Mouse (Mus musculus): ENCODE measurements around the gene Lgals3. TPM values are rescaled to one million over a fixed set of nuclear protein-coding genes. Genes with fewer than 3 reads are reported as not detected.
"Not testable (repeated sequence)": the region's sequence is repeated elsewhere in the genome, so short reads cannot be mapped to it uniquely, and the experiment has no call there.

The Lgals3 gene
- total RNA-seq (2021): 1 to 10 TPM; 6.2 to 6.9 TPM
- long read RNA-seq, experiment 1, transcript Lgals3-204 (6 exons, 1,298 nt): major isoform, 21 of 38 reads
- long read RNA-seq, experiment 1, transcript Lgals3-201 (6 exons, 1,419 nt): minor isoform, 13 of 38 reads
- long read RNA-seq, experiment 1, partial matches to known transcripts: 4 of 38 reads
- long read RNA-seq, experiment 1, other reads (novel, unspliced or antisense): 0 of 38 reads
- long read RNA-seq, experiment 2, transcript Lgals3-204 (6 exons, 1,298 nt): major isoform, 5 of 10 reads
- long read RNA-seq, experiment 2, partial matches to known transcripts: 1 of 10 reads
- long read RNA-seq, experiment 2, other reads (novel, unspliced or antisense): 0 of 10 reads

DNA sequence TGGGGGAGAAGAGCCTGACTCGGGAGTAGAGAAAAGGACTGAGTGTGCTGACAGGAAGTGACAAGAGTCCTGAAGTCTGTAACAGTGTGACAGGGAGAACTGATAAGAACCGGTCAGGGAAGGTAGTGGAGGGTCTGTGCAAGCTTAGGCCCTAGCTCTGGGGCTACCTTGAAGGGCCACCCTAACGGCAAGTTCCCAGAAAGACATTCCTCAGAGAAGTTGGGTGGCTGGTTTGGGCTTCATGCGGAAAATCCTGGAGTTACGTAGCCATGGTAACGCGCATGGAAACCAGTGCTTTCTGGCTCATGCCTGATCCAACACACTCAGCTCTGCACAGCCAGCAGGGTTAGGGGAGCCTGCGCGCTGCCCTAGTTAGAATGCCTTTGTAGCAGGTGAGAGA, at the start of gene Lgals3:
Gene Lgals3, plus strand, starts transcription at position 291 of the 400 bp plus-strand sequence.
- peak in 1 of 2 experiments; percentile 28 for DNase-seq (ENCODE audit: low spot score in 2 of 2)

DNA sequence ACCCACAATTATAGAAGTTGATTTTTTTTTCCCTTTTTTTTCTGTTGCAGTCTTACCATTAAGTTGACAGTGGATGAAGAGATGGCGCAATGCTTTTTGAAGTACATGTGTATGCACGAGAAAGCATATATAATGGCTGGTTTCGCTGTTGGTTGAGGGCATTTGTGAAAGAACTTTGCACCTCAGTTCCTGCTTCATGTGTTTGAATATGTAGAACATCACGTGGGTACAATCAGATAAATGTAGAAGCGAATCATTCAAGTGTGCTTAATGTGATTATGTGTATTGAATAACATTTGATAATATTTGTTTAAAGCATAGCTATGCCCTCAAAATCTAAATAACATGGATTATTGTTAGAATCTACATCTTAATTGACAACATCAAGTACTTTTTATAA, 48.2 kb upstream of the Lgals3 start:
- no peak for DNase-seq (ENCODE audit: low spot score in 2 of 2)

DNA sequence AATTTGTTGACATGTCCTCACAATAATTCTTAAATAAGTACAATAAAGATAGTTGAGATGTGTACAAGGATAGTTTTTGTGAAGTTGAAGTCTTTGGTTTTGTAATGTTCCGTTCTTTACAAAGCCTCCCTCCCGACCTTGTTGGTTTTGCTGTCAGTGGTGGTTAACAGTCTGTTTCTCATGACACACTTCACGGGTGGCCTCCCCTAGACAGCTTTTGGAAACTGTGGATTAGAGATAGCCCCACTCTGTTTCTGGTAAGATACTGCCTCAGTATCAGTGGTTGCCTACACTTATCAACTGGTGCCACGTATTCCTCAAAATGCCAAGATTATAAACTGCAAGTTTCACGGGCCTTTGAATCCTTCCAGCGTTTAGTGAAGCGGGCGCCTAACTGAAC, 46.0 kb upstream of the Lgals3 start:
- not testable (repeated sequence) for DNase-seq (ENCODE audit: low spot score in 2 of 2)

DNA sequence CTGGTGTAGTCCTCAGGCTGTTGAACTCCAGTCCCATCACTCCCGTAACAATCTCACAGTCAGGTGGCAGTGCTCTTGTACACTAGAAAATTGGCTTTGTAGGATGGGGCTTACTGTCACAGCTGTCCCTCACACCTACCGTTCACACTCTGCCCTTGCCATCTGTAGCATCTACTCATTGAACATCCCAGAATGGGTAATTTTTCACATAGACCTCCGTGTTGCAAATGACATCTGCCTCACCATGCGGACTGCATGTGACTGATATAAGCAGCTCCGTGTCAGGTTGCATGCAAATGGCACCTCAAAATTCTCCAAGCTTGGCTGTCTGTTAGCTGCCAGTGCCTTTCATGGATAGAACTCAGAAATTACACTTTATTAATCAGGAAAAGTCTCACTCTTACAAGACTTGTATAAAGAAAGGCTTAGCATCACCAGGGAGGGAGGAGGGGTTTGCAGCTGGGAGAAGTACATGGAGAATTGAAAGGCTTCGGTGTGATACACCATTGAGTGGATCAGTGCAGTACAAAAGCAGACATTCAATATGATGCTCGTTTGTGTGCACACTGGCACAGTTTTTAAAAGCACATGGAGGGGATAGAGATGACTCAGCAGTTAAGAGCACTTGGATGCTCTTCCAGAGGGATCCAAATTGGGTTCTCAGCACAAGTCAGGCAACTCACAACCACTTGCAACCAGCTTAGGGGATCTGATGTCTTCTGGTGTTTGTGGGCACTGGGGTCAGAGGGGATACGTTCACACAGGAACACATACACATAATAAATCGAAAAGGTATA, 41.4 kb upstream of the Lgals3 start:
- DNase-seq (ENCODE audit: low spot score in 2 of 2): no peak

DNA sequence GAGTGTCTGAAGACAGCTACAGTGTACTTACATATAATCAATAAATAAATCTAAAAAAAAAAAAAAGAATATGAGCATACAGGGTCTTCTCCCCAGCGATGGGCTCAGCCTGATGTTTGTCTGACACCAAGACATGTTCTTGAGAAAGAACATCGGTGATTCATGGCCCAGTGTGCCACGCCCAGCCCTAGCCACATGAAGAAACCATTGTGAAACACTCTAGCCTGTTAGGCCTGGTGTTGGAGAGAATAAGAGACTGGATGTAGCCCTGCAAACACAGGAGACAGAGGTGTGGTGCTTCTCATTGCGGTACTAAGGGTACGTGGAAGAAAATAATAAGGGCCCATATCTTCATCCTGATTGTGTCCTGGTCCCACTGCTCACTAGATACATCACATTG, 40.2 kb upstream of the Lgals3 start:
- DNase-seq (ENCODE audit: low spot score in 2 of 2): no peak

DNA sequence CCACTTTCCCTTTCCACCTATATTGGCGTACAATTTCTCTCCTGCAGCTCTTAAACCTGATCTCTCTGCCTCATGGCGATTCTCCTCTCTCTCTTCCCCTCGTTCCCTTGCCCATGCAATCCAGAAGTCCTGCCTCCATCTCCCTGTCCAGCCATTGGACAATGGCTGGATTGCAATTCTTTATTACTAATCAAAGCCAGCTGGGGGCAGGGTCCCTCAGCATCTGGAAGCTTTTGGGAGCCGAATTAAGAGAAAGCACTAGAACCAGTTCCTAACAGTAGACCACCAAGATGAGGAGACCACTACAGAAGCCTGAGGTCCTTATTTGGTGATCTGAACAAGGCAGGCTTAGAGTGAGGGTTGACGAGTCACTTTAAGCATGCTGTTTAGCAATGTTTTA, 35.6 kb upstream of the Lgals3 start:
- no peak for DNase-seq (ENCODE audit: low spot score in 2 of 2)

DNA sequence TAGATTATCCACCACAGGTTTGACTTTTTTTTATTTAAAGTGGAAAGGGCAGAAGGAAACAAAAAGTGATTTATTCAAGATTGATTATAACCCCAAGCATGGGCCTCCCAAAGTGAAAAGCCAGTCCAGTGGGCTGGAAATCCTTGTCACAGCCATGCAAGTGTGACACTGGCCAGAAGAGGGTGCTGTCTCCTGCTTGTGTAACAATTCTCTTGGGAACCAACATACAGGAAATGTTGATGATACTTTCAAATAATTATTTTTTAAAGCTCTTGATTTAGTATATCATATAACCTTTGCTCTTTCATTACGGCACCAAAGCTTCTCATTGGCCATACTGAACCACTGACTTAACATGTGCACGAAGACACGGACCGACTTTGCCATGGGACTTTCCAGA, 32.7 kb upstream of the Lgals3 start:
- DNase-seq (ENCODE audit: low spot score in 2 of 2): peak in 1 of 2 experiments; percentile 52

DNA sequence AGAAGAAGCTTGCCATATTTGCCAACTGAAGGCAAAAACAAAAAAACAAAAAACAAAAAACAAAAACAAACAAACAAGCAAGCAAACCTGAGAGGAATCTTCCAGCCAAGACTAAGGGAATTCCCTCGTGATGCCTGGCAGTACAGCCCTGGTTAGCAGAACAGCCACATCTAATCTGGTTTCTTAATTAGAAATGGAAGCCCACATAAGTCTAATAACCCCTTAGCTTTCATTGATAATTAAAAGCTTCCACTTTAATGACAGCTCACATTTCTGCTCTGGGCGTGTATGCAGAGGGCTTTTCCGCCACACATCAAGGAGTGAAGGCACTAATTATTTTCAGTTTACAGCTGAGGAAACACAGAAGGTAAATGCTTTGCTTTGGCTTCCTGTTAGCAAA, 32.3 kb upstream of the Lgals3 start:
- DNase-seq (ENCODE audit: low spot score in 2 of 2): no peak

DNA sequence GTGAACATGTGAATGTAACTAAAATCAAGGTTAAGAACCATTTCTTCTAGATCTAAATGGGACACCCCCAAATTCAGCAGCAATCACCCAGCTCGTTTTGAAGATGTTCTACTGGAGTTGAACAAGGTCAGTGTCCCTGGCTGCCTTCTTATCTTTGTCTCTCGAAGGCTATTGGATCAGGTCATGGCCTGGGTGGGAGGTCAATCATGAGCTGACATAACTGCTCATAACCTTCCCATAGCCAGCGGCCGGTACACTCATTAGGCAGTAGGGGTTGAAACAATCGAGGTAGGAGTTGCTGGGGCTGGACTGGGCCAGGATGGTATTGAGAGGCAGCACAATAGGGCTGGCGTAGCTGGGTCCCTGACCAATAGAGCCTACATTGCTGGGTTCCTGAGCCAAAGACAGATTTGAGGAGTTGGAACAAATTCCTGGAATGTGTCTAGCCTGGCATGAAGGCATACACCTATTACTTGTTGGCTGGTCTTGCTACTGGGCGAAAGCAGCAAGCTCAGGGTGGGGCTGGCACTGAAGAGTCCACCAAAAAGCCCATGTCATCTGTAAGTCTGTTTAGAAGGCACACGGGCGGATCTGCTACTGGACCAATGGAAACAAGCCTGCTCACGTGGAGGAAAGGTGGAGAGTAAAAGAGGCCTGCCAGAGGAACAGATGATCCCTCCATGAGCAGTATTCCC, 27.2 kb upstream of the Lgals3 start:
- no peak for DNase-seq (ENCODE audit: low spot score in 2 of 2)

DNA sequence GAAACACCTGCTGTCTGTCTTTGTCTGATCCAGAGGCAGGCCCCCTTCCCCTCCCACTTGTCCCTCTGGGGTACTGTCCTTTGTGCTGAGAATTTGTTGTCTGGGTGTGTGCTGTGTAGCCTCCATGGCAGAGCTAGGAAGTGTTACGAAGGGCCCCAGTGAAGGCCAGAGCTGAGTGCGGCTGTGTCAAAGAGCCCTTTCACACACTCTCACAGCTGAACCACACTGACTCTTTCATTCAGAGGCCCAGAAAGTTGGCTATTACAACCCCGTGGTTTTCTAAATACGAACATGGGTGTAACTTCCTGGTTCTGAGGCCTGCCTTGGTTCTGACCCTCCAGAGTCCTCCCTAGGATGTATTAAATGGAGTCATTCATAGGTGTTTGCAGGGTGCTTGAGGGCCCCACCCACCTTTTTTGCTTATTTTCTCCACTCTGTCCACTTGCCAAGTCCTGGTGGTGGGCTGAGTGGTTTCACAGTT, 25.7 kb upstream of the Lgals3 start:
- no peak for DNase-seq (ENCODE audit: low spot score in 2 of 2)

DNA sequence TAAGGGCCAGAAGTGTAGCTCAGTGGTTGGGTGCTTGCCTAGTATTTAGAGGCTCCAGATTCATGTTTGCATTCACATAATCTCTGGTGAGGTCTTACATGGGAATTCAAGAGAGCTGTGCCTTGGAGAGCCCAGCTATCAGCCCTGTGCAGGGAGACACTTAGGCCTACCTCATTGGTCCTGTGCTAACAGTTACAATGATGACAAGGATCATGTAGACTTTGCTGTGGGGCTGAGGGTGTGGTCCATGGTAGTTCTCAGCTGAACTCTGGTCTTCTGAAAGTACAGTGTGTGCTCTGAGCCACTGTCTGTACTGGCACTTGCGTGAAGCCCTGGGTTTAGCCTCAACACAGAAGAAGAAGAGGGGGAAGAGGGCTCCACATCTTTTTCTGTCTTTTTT, 20.8 kb upstream of the Lgals3 start:
- DNase-seq (ENCODE audit: low spot score in 2 of 2): no peak

DNA sequence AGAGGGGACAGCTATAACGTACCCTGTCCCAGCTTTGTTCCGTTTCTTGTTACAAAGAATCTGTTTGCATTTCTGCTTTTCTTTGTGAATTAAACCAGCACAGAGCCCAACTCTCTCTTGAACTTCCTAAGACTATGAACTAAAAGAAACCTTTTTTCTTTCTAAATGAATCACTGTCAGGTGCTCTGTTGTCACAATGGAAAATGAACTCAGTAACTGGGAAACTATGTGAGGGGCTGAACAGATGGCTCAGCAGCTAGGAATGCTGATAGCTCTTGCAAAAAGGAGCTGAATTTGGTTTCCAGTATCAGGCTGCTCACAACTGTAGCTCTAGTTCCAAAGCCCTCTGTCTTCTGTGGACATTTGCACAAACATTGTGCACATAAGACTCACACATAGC, 16.6 kb upstream of the Lgals3 start:
- no peak for DNase-seq (ENCODE audit: low spot score in 2 of 2)

DNA sequence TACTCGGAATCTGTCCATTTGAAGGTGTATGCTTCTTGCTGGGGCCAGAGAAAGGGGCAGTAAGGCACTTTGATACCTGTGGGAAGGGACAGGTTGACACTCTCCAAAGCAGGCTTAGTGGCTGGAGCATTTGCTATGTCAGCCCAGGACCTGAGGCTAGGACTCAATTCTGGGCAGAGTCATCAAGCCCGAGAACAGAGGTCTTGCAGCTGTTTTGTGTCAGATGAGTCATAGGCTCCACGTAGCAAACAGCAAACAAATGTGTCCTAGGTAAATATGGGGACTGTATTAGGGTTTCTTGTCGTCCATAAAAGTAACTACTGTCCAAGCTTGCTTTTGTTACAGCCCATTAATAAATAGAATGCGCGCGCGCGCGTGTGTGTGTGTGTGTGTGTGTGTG, 15.3 kb upstream of the Lgals3 start:
- DNase-seq (ENCODE audit: low spot score in 2 of 2): no peak

DNA sequence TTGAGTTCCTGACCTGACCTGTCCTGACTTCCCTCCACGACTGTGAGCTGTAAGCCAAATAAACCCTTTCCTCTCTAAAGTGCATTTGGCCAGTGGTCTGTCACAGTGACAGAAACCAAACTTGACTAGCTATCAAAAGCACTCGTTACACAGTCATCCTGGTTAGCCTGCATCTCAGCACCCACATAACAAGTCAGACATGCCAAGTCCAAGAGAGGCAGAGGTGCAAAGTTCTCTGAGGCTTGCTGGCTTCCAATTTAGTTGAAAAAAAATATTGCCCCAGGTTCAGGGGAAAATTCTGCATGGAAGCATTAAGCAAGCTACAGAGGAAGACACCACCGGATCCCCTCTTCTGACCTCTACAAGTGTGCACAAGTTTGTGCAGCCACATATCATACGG, 14.3 kb upstream of the Lgals3 start:
- no peak for DNase-seq (ENCODE audit: low spot score in 2 of 2)

DNA sequence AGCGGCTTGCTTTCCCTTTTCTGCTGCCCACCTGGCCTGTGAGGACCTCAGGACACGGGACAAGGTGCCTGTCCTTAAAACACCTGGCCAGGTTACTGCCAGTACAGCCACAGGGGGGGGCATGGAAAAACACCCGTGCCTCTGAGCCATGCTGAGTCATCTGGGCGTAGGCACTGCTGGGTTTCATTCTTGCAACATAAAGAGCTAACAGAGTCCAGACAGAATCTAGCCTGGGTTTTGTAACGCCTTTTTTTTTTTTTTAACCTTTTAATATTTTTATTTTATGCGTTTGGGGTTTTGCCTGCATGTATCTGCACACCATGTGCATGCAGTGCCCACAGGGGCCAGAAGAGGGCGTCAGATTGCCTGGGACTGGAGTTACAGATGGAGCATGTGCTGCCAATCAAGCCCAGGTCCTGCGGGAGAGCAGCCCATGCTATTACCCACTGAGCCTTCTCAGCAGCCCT, 13.4 kb upstream of the Lgals3 start:
- no peak for DNase-seq (ENCODE audit: low spot score in 2 of 2)

DNA sequence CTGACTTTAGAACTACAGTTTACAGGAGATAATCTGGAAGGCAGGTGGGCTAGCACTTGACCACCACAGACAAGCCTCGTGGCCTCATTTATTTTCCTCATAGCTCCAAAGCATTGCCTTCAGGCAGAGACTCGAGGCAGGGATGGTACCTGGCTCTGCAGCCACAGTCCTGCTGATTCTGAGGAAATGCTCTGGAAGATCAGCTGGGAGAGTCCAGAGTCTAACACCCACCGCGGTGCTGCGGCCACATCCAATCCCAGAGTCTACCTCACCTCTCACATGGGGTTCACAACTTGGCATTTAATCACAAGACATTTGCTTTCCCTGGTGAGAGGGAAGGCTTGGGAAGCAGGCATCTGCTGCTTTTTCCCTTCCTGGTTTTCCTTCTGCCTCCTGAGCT, 12.6 kb upstream of the Lgals3 start:
- no peak for DNase-seq (ENCODE audit: low spot score in 2 of 2)

DNA sequence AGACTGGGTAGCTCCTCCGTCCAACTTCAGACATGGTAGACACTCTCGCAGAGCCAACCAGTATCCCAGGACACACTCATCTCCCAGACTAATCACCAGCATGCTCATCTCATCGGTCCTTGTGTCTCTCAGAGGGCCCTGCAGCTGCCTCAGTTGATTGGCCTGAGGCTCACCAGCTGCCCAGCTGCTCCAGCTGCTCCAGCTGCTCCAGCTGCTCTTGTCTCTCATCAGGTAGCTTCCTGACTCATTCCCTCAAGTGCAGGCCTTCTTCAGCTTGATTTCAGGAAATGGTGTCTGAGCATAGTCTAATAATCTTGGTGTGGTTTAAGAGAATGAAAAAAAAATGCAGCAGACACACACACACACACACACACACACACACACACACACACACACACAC, 10.9 kb upstream of the Lgals3 start:
- DNase-seq (ENCODE audit: low spot score in 2 of 2): no peak

DNA sequence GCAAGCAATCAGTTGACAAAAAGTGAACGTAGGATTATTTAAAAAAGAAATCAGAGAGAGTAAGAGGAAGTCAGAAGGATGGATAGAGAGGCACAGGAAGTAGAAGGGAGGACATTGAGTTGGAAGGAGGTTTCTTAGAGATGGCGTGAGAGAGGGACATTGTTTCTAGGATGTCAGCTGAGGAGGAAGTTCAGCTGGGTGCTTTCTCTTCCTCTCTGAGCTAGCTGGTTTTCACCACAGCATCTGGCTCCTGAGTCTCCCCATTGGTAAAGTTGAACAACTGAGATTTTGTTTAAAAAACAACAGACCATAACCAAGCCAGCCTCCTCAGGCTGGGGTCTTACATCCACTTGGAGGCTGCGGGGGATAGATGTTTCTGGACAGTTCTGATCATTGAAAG, 7.9 kb upstream of the Lgals3 start:
- DNase-seq (ENCODE audit: low spot score in 2 of 2): no peak

DNA sequence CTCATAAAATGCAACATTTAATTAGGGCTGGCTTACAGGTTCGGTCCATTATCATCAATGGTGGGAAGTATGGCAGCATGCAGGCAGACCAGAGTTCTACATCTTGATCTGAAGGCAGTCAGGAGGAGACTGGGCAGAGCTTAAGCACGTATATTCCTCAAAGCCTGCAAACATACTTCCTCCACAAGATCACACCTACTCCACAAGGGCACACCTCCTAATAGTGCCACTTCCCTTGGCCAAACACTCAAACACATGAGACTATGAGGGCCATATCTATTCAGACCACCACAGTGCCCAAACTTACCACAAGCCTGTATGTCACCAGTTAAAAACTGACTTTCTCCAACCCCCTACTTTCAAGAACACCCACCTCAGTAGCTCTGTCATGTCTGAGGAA, 6.1 kb upstream of the Lgals3 start:
- no peak for DNase-seq (ENCODE audit: low spot score in 2 of 2)

DNA sequence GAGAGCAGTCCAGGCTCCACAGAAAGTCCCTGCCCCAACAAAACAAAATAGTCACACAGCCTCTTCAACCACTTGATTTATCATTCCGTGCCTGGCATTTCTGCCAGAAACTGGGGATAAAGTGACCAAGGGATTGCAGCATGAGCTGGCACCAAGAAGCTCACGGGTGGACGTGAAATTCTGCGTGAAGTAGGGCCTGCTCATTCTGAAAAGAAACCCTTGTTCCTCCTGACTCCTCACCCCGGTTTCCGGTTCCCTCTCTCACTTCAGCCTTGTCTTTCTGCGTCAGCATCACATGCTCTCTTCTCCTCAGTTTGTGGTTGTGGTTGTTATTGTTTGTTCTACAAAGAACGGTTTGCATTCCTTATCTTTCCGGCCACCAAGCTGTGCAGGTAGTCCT, 5.7 kb upstream of the Lgals3 start:
- no peak for DNase-seq (ENCODE audit: low spot score in 2 of 2)

DNA sequence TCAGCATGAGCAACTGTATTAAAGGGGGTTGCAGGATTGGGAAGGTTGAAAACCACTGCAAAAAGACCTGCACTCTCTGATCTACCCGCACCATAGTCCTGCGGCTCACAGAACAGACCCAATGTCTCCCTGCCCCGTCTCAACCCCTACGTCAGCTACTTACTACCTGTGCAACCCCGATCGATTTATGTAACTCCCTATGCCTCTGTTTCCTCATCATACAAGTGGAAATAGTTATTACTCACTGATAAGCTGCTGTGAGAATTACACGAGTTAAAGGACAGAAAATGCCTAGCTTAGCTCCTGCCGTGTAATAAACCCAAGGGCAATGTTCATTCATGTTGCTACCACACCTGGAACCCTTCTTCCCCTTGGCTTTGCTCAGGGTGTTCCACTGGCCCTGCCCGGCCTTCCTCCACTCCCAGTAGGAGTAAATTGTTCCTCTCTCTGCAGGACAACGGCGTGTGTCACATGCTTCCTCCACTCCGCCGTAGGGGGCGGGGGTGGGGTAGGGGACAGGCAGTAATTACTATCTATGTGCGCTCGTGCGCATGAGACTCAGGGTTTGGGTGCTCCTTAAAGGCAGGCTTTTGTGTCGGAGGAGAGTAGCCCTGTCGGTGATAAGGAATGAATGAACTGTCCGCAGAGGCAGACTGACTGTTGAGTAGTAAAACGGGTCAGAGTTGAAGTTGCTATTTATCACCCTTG, 2.7 kb upstream of the Lgals3 start:
- no peak for DNase-seq (ENCODE audit: low spot score in 2 of 2)

Measured in gastrocnemius, postnatal 4 days (tissue).